Mouse (Mus musculus): ENCODE measurements at regions not wholly inside any gene's neighbourhood (a gene's known extent, or its start where the extent isn't known, plus 50 kb on each side); places are given as distances from the start of the nearest gene placed in this dataset.

GRCm38 (mm10) chr15:5414401-5414800 lies 170.4 kb upstream of the Ptger4 start:
- no peak for DNase-seq (ENCODE audit: low spot score)

- DNase-seq (ENCODE audit: low spot score) = no peak
Measured at GRCm38 (mm10) chr15:5416031-5416430, 172.0 kb upstream of the Ptger4 start.

DNA sequence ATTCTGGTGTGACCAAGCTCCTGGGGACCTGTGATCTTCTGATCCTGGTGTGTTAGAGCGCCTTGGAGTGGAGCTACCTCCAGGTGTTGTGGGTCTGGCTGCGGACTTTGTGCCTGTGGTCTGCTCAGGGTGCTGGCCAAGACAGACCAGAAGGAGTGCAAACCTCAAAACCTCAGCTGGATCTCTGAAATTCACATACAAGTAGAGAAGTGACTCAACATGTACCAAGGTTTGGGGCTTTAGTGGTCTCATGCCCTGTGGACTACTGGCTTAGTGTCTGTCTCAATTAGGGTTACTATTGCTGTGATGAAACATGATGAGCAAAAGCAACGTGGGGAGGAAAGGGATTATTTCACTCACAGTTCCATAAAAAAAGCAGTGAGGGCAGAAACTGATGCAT lies 182.7 kb upstream of the Ptger4 start:
- DNase-seq (ENCODE audit: low spot score) = no peak

DNA sequence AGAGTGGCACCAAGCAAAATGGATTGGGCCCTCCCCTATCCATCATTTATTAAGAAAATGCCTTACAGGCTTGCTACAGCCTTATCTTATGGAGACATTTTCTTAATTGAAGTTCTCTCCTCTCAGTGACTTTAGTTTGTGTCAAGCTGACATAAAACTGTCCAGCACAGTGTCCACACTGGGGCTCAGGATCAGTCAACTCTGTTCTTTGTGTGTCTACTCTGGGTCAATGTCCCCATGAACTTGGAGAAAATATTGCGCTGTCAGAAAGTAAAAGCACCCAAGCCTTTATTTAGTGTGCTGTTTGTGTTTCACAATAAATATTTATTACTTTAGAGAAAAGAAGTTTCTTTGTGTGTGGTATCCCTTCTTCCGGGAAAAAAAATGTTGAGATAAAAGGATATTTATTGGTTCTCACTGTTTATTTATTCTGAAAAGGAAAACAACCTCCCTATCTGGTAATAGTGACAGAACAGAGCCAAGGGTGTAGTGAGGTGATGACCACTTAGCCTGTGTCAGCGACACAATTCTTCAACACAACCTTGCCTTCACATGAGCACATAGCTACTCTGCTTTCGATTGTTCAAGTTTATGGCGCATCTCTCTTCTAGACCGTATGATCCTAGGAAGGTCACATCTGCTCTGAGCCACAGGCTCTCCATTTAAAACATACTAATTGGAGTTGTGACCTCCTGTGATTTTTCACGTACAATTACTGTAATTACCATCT lies 183.5 kb upstream of the Ptger4 start:
- DNase-seq (ENCODE audit: low spot score) = no peak

DNA sequence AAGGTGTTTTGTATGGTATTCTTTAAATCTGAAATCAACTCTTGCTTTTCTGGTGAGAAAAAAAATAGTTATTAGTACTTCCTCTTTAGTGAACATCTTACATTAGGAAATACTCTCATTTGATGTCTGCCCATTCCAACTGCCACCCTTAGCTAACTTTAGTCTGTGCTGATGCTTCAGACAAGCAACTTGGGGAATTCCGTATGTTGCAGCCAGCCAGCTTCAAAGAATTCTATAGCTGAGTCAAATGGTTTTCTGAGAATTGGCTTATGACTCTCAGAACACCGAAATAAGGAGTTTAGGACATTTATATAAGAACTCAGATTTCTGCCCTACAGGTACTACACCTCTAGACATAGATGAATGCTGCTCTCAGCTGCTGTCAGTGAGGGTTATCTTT lies 188.0 kb upstream of the Ptger4 start:
- no peak for DNase-seq (ENCODE audit: low spot score)

DNA sequence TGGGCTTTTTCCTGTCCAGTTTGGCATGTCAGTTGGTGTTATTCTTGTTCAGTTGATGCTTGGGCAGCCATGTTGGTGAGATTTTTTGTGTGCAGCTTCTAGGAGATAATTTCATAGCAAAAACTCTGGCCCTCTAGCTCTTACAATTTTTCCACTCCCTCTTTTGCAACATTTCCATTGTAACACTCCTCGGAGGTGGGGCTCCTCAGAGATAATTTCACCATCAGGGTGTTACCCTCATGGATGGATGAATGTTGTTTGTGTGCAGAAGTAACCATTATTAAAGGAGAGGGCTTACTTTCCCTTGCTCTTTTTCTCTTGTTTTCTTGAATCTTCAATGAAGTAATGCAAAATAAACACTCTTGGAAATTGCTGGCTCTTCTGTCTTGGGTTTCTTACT lies 193.0 kb upstream of the Ptger4 start:
- DNase-seq (ENCODE audit: low spot score) = no peak

GRCm38 (mm10) chr15:5446040-5446755 lies 202.2 kb upstream of the Ptger4 start:
- DNase-seq (ENCODE audit: low spot score) = no peak

GRCm38 (mm10) chr15:5446756-5447314 lies 202.8 kb upstream of the Ptger4 start:
- no peak for DNase-seq (ENCODE audit: low spot score)

DNA sequence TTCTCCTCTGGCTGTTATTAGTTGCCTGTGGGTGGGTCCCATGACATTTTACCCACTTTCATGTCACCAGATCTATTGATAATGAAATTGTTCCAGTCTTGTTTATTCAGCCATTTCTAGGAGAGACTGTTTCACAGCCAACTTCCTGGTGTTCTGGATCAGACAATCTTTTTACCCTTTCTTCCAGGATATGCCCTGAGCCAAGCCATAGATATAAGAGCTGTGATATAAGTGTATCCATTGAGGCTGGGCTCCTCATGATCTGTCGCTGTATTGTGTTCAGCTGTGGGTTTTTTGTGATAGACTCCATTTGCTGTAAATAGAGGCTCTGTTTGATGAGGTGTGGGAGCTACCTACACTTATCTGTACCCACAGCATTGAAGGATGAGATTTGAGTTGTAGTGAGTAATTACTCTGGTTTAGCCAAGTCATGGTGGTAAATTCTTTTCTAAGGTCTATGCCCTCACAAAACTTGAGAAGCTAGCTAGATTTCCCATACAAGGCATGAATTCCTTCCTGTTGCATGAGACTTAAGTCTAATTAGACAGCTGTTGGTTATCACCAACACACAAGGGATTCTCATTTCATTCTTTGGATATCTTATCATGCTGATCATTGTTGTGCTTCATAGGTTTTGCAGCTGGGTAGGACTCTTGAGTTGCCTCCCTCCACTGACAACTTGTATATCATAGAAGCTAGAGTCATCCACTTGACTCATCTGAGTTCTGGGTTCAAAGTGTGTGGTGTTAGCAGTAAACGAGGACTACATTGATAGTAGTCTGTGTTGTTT lies 203.9 kb upstream of the Ptger4 start:
- no peak for DNase-seq (ENCODE audit: low spot score)

- DNase-seq (ENCODE audit: low spot score) = no peak
Measured at GRCm38 (mm10) chr15:5459083-5459482, 215.1 kb upstream of the Ptger4 start.

DNA sequence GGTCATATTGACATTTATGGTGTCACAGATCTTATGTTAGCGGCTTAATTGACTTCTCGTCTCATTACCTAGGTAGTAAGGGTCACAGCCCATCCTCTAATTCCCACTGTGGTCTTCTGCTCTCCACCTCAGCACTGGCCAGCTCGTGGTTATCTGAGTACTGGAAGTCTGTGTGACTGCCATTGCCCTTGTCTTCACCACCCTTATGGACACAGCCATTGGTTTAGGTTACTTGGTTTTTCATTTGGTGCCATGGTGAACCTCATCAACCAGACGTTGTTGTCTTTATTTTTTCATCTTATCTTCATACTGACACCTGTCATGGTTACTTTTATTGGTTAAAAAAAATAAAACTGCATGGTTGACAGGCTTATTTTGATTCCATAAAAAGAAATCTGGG lies 215.6 kb upstream of the Ptger4 start:
- DNase-seq (ENCODE audit: low spot score) = no peak

GRCm38 (mm10) chr15:5462651-5463050 lies 218.7 kb upstream of the Ptger4 start:
- DNase-seq (ENCODE audit: low spot score) = no peak

- DNase-seq (ENCODE audit: low spot score) = no peak
Measured at GRCm38 (mm10) chr15:5464732-5465131, 220.7 kb upstream of the Ptger4 start.

- no peak for DNase-seq (ENCODE audit: low spot score)
Measured at GRCm38 (mm10) chr15:5468535-5469073, 224.6 kb upstream of the Ptger4 start.

- no peak for DNase-seq (ENCODE audit: low spot score)
Measured at GRCm38 (mm10) chr15:5475389-5475995, 231.5 kb upstream of the Ptger4 start.

GRCm38 (mm10) chr15:5493286-5493685 lies 249.3 kb upstream of the Ptger4 start:
- no peak for DNase-seq (ENCODE audit: low spot score)

- no peak for DNase-seq (ENCODE audit: low spot score)
Measured at GRCm38 (mm10) chr15:5495187-5495849, 251.3 kb upstream of the Ptger4 start.

DNA sequence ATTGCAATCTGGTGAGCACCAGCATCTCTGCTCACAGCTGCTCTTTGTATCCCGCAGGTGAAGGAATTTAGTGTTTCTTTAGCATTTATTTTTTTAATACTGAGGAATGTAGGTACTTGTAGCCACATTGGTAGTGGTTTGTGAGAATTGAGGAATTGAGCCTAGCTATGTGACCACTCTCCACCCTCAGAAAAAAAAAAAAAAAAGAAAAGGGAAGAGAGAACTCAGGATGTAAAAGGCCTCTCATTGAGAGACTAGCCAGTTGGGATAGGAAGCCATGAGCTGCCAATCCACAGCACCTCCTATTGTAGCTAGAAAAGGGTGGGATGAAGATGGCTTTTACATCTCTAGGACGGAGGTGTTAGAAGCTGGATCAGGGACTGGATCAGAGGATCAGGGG lies 252.0 kb upstream of the Ptger4 start:
- DNase-seq (ENCODE audit: low spot score) = no peak

DNA sequence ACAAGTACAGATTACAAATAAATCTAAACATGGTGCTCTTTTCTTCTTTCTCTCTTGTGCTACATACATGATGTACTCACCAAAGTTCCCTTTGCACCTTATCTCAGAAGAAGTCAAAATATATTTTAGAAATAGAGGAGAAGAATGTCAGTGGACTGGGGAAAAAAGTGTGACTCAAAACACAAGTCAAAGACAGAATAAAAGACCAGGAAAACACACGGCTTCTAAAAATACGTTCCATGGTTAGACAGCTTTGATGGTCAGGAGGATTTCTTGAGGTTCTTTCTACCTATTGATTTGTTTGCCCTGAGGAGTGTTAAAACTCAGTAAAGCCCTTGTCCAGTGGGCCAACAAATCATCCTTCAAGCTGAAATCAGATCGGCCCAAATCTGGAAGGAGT lies 260.5 kb upstream of the Ptger4 start:
- DNase-seq (ENCODE audit: low spot score) = no peak

- no peak for DNase-seq (ENCODE audit: low spot score)
Measured at GRCm38 (mm10) chr15:5506848-5507544, 263.0 kb upstream of the Ptger4 start.

GRCm38 (mm10) chr15:5507545-5507913 lies 263.5 kb upstream of the Ptger4 start:
- DNase-seq (ENCODE audit: low spot score) = no peak

Measured in yolk sac, embryonic 10.5 days (tissue).